In genomic region chr13:52669889-52670288, GRCm38 (mm10) we compare ENCODE assay signal across 12 mouse cellular contexts.
A peak's percentile ranks its signal among the peaks of the same experiment; 100 is the strongest.
DNase-seq lines count a peak whose midpoint lies in the region; ATAC-seq lines count a peak whose summit lies in the region.
"Had no signal": no experiment of that assay in that cellular context is flagged by ENCODE, and none has a peak within 500 bp of the region (broad histone marks: within the 10 kb centered on the region; RNA-seq: fewer than 3 reads in every experiment).

No protein-coding gene starts in this region.

- H3K27me3 ChIP-seq in kidney, embryonic 14.5 days (ENCODE audit: control insufficient read depth, insufficient read depth, low read length) = no peaks in the 10 kb centered on the region
- no peaks in the 10 kb centered on the region for H3K27me3 ChIP-seq in forebrain, embryonic 14.5 days (replicated peaks; ENCODE audit: control insufficient read depth, insufficient read depth, low read length)
- H3K27me3 ChIP-seq: forebrain, embryonic 12.5 days; liver, embryonic 13.5 days had no signal

- H3K27ac ChIP-seq in kidney, embryonic 14.5 days (ENCODE audit: low read depth, low read length) = no peak overlapping the region
- H3K27ac ChIP-seq in forebrain, embryonic 14.5 days (ENCODE audit: low read depth, low read length) = no peak overlapping the region
- H3K27ac ChIP-seq: forebrain, embryonic 12.5 days; liver, embryonic 13.5 days had no signal

- H3K4me2 ChIP-seq in kidney, embryonic 14.5 days (replicated peaks; ENCODE audit: low read depth, low read length) = no peak overlapping the region
- no peak overlapping the region for H3K4me2 ChIP-seq in forebrain, embryonic 14.5 days (ENCODE audit: low read length)
- H3K4me2 ChIP-seq: forebrain, embryonic 12.5 days; liver, embryonic 13.5 days had no signal

- H3K4me1 ChIP-seq in kidney, embryonic 14.5 days (ENCODE audit: control insufficient read depth, insufficient read depth, low read length) = no peaks in the 10 kb centered on the region
- no peaks in the 10 kb centered on the region for H3K4me1 ChIP-seq in forebrain, embryonic 14.5 days (ENCODE audit: control insufficient read depth, insufficient read depth, low read length)
- H3K4me1 ChIP-seq: forebrain, embryonic 12.5 days; liver, embryonic 13.5 days had no signal

- no peak overlapping the region for H3K9ac ChIP-seq in kidney, embryonic 14.5 days (ENCODE audit: low read depth, low read length)
- no peak overlapping the region for H3K9ac ChIP-seq in forebrain, embryonic 14.5 days (ENCODE audit: low read length)
- H3K9ac ChIP-seq: forebrain, embryonic 12.5 days; liver, embryonic 13.5 days had no signal

- H3K9me3 ChIP-seq in kidney, embryonic 14.5 days (ENCODE audit: control insufficient read depth, low read length) = 0 out of 2 replicates have a peak, but pooled peaks cover 3% of the 10 kb centered on the region
- no peaks in the 10 kb centered on the region; the same call in 1 of the 2 replicates for H3K9me3 ChIP-seq in forebrain, embryonic 14.5 days (replicated peaks; ENCODE audit: control insufficient read depth, low read length)
- H3K9me3 ChIP-seq: forebrain, embryonic 12.5 days; liver, embryonic 13.5 days had no signal

- H3K4me3 ChIP-seq in kidney, embryonic 14.5 days (ENCODE audit: low read length) = no peak overlapping the region
- H3K4me3 ChIP-seq in forebrain, embryonic 14.5 days (ENCODE audit: low read depth, low read length) = no peak overlapping the region
- H3K4me3 ChIP-seq: forebrain, embryonic 12.5 days; liver, embryonic 13.5 days had no signal

- 59% methylated on average over 3 of the region's 3 CpGs for WGBS in kidney, embryonic 14.5 days
- 65% methylated on average over 3 of the region's 3 CpGs for WGBS in forebrain, embryonic 14.5 days

- no peaks in the 10 kb centered on the region for H3K36me3 ChIP-seq in kidney, embryonic 14.5 days (ENCODE audit: control insufficient read depth, insufficient read depth, low read length)
- no peaks in the 10 kb centered on the region for H3K36me3 ChIP-seq in forebrain, embryonic 14.5 days (ENCODE audit: control insufficient read depth, insufficient read depth, low read length)
- H3K36me3 ChIP-seq: forebrain, embryonic 12.5 days; liver, embryonic 13.5 days had no signal

- ATAC-seq in kidney, embryonic 14.5 days (ENCODE audit: low FRiP score, low TSS enrichment) = no peak
- ATAC-seq in forebrain, embryonic 14.5 days = no peak
- ATAC-seq: activated CD4-positive, CD25-positive, alpha-beta regulatory T cell, adult 4 months had no signal

- peak; percentile 19 for DNase-seq in kidney, adult 9 months
- peak; percentile 25 for DNase-seq in urinary bladder, postnatal 25 days (ENCODE audit: low spot score)
- no peak for DNase-seq in urinary bladder, postnatal 10 days (ENCODE audit: low spot score)
- peak; percentile 77 for DNase-seq in adrenal gland, postnatal 14 days
- peak; percentile 47 for DNase-seq in thymus, postnatal 4 days
- no peak for DNase-seq in layer of hippocampus, postnatal 25 days (ENCODE audit: extremely low spot score in 1 of 2, low spot score in 1 of 2)
- no peak for DNase-seq in forebrain, embryonic 14.5 days (ENCODE audit: low spot score)
- DNase-seq: cerebellum, postnatal 25 days; liver, embryonic 13.5 days had no signal

Comparison
In these comparisons a context has a peak if more than half of its experiments do, and no peak if none do; other contexts are left out.
1. DNase-seq: peak in kidney, adult 9 months (single experiment), urinary bladder, postnatal 25 days (single experiment), adrenal gland, postnatal 14 days (single experiment) and thymus, postnatal 4 days (single experiment); none in urinary bladder, postnatal 10 days (single experiment), layer of hippocampus, postnatal 25 days (0 of 2) and forebrain, embryonic 14.5 days (single experiment).